Mouse (Mus musculus): Measurements from ENCODE around the gene Grk5.
"Not testable (repeated sequence)": the region's sequence is repeated elsewhere in the genome, so short reads cannot be mapped to it uniquely, and the experiment has no call there.

Gene Grk5

GRCm38 (mm10) chr19:60889714-60890315 lies at the start of gene Grk5:
Gene Grk5, plus strand, starts transcription at chr19:60889749.
- DNase-seq (ENCODE audit: low spot score), result peak; percentile 96

GRCm38 (mm10) chr19:60843324-60843723 lies 46.2 kb upstream of the Grk5 start:
- no peak for DNase-seq (ENCODE audit: low spot score)

GRCm38 (mm10) chr19:60845731-60846130 lies 43.8 kb upstream of the Grk5 start:
- DNase-seq (ENCODE audit: low spot score), result no peak

GRCm38 (mm10) chr19:60860868-60861700 lies 28.5 kb upstream of the Grk5 start, which contains the start of gene Sfxn4:
Gene Sfxn4, minus strand, starts transcription at chr19:60861479.
- DNase-seq (ENCODE audit: low spot score), result peak; percentile 95

GRCm38 (mm10) chr19:60866169-60866568 lies 23.4 kb upstream of the Grk5 start:
- DNase-seq (ENCODE audit: low spot score), result not testable (repeated sequence)

GRCm38 (mm10) chr19:60870489-60870888 lies 19.1 kb upstream of the Grk5 start:
- no peak for DNase-seq (ENCODE audit: low spot score)

- DNase-seq (ENCODE audit: low spot score), result no peak
Measured at GRCm38 (mm10) chr19:60871366-60871765, 18.2 kb upstream of the Grk5 start.

- no peak for DNase-seq (ENCODE audit: low spot score)
Measured at GRCm38 (mm10) chr19:60872272-60872671, 17.3 kb upstream of the Grk5 start.

- no peak for DNase-seq (ENCODE audit: low spot score)
Measured at GRCm38 (mm10) chr19:60873501-60873900, 16.0 kb upstream of the Grk5 start.

GRCm38 (mm10) chr19:60874064-60874694 lies 15.4 kb upstream of the Grk5 start, which contains the start of gene Prdx3:
Gene Prdx3, minus strand, starts transcription at chr19:60874556.
- DNase-seq (ENCODE audit: low spot score), result peak; percentile 97

GRCm38 (mm10) chr19:60883129-60883528 lies 6.4 kb upstream of the Grk5 start:
- DNase-seq (ENCODE audit: low spot score), result peak; percentile 64

GRCm38 (mm10) chr19:60887637-60888036 lies 1.9 kb upstream of the Grk5 start:
- no peak for DNase-seq (ENCODE audit: low spot score)

GRCm38 (mm10) chr19:60889101-60889713 lies 342 bp upstream of the Grk5 start:
- peak; percentile 80 for DNase-seq (ENCODE audit: low spot score)

- no peak for DNase-seq (ENCODE audit: low spot score)
Measured at GRCm38 (mm10) chr19:60890391-60891122, 1.0 kb downstream of the Grk5 start.

GRCm38 (mm10) chr19:60891123-60891470 lies 1.5 kb downstream of the Grk5 start:
- peak; percentile 14 for DNase-seq (ENCODE audit: low spot score)

GRCm38 (mm10) chr19:60891934-60892547 lies 2.5 kb downstream of the Grk5 start:
- peak; percentile 79 for DNase-seq (ENCODE audit: low spot score)

- DNase-seq (ENCODE audit: low spot score), result no peak
Measured at GRCm38 (mm10) chr19:60895251-60895880, 5.8 kb downstream of the Grk5 start.

- no peak for DNase-seq (ENCODE audit: low spot score)
Measured at GRCm38 (mm10) chr19:60903139-60903538, 13.6 kb downstream of the Grk5 start.

- no peak for DNase-seq (ENCODE audit: low spot score)
Measured at GRCm38 (mm10) chr19:60903971-60904370, 14.4 kb downstream of the Grk5 start.

GRCm38 (mm10) chr19:60905477-60905876 lies 15.9 kb downstream of the Grk5 start:
- DNase-seq (ENCODE audit: low spot score), result no peak

GRCm38 (mm10) chr19:60910304-60910703 lies 20.8 kb downstream of the Grk5 start:
- no peak for DNase-seq (ENCODE audit: low spot score)
